Mouse (Mus musculus) forebrain, embryonic 10.5 days (tissue): ENCODE results near the gene Nat8f1. TPM values are rescaled to one million over a fixed set of nuclear protein-coding genes. Genes with fewer than 3 reads are reported as not detected.
"Not testable (repeated sequence)": the region's sequence is repeated elsewhere in the genome, so short reads cannot be mapped to it uniquely, and the experiment has no call there.

Experiments
- DNase-seq: peaks from one replicate; pipeline ENCODE4 v3.0.0-alpha.2; 2017; ENCODE audit warnings: low spot score; ENCODE audit errors: extremely low spot score
- H3K27ac ChIP-seq: fragments of 300-500 bp; sonication (generic); 2 replicates; pipeline ENCODE4 v1.5.1; 2016; ENCODE audit warnings: mild to moderate bottlenecking
- H3K27me3 ChIP-seq: fragments of 300-500 bp; sonication (generic); 2 replicates; pipeline ENCODE4 v1.6.1; 2016; ENCODE audit warnings: mild to moderate bottlenecking; ENCODE audit not compliant: poor library complexity, severe bottlenecking
- H3K36me3 ChIP-seq: fragments of 300-500 bp; sonication (generic); replicated peaks from 2 replicates; pipeline ENCODE4 v1.6.1; 2016; ENCODE audit warnings: mild to moderate bottlenecking, moderate library complexity
- H3K4me1 ChIP-seq: fragments of 300-500 bp; sonication (generic); 2 replicates; pipeline ENCODE4 v1.6.1; 2016
- H3K4me3 ChIP-seq: fragments of 300-500 bp; sonication (generic); 2 replicates; pipeline ENCODE4 v1.5.1; 2016; ENCODE audit warnings: mild to moderate bottlenecking, moderate library complexity
- H3K9me3 ChIP-seq: fragments of 300-500 bp; sonication (generic); 2 replicates; pipeline ENCODE4 v1.6.1; 2016; ENCODE audit warnings: mild to moderate bottlenecking, moderate library complexity
- WGBS: fragments of 180-500 bp; shearing (Covaris S2); methylation state at CpG from one replicate; pipeline ENCODE4 v1.1.7; 2016; 5-methylcytosine and 5-hydroxymethylcytosine counted together
- polyA plus RNA-seq: library from polyadenylated mRNA; unstranded; fragments of >200 nt; fragmentation: Nextera tagmentation; extraction: Ambion mirVana; gene quantifications from 2 replicates; pipeline ENCODE4 v1.2.1, GENCODE M21; 2016

Gene Nat8f1
- polyA plus RNA-seq, 1 experiment from 2014 or later = 5.2 TPM

- not testable (repeated sequence) for H3K36me3 ChIP-seq, DNase-seq, H3K27me3 ChIP-seq, H3K4me1 ChIP-seq, H3K4me3 ChIP-seq, H3K27ac ChIP-seq
- WGBS = 73% methylated on average over 25 of the region's 25 CpGs
- peaks cover 19% of the 10 kb centered on the region for H3K9me3 ChIP-seq
These were observed 20.3 kb downstream of the Nat8f1 start for GRCm38 (mm10) chr6:85895061-85895648.

GRCm38 (mm10) chr6:85888961-85889360, 26.5 kb downstream of the Nat8f1 start:
- H3K4me3 ChIP-seq = no peak overlapping the region
- no peak for DNase-seq

GRCm38 (mm10) chr6:85884311-85884710, 31.2 kb downstream of the Nat8f1 start:
- WGBS = 83% methylated on average over 1 of the region's 1 CpGs

More at GRCm38 (mm10) chr6:85888961-85889360, 26.5 kb downstream of the Nat8f1 start:
- H3K27ac ChIP-seq = no peak overlapping the region
- H3K9me3 ChIP-seq = peaks cover 29% of the 10 kb centered on the region
- no peaks in the 10 kb centered on the region for H3K27me3 ChIP-seq
- WGBS = 79% methylated on average over 2 of the region's 2 CpGs
- no peaks in the 10 kb centered on the region for H3K36me3 ChIP-seq
- no peaks in the 10 kb centered on the region for H3K4me1 ChIP-seq

DNA sequence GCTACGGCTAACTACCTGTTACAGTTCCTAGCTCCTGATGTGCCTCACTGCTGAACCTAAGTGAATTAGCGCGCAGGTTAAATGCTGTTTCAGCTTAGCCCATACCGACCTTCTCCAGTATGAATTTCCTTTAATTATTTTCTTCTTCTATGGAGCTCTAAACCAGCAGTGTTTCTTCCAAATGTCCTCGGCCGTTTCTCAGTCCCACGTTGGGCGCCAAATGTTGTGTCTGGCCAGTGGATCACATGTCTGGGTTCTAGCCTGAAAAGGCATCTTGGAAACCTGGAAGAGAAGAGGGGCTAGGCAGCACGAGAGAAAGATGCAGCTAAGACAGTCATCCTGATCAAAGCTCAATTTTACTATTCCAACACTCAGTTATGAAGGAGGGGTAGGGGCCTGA, 32.2 kb downstream of the Nat8f1 start:
- DNase-seq, H3K27me3 ChIP-seq, H3K4me1 ChIP-seq, H3K36me3 ChIP-seq, H3K4me3 ChIP-seq, H3K27ac ChIP-seq: not testable (repeated sequence)
- peaks cover 25% of the 10 kb centered on the region for H3K9me3 ChIP-seq
- WGBS = 94% methylated on average over 9 of the region's 9 CpGs

More at GRCm38 (mm10) chr6:85884311-85884710, 31.2 kb downstream of the Nat8f1 start:
- Histone ChIP-seq H3K27me3 (no peaks in the 10 kb centered on the region), H3K36me3 (no peaks in the 10 kb centered on the region), H3K4me3 (no peak overlapping the region), H3K4me1 (no peaks in the 10 kb centered on the region), H3K9me3 (peaks cover 25% of the 10 kb centered on the region), H3K27ac (no peak overlapping the region)
- DNase-seq = no peak

DNA sequence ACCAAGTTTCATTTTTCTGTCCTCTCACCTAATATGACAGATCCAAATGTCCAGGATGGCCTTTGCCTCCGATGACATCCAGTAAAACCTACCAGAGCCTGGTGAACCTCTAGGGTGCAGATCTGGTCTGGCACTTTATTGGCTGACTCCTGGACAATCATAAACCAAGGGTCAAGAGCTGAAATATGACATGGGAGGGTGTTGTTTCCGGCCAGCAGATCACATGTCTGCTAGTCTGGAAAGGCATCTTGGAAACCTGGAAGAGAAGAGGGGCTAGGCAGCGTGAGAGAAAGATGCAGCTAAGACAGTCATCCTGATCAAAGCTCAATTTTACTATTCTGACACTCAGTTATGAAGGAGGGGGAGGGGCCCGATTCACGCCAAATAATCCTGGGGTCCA, 46.5 kb downstream of the Nat8f1 start, which contains the start of gene Nat8f2:
Nat8f2 (minus strand) TSS at position 153 of the 400 bp plus-strand sequence.
- not testable (repeated sequence) for H3K4me3 ChIP-seq, H3K27ac ChIP-seq, DNase-seq, H3K9me3 ChIP-seq, H3K36me3 ChIP-seq, H3K27me3 ChIP-seq, H3K4me1 ChIP-seq
- WGBS = 87% methylated on average over 5 of the region's 5 CpGs

GRCm38 (mm10) chr6:85867726-85868690, 47.5 kb downstream of the Nat8f1 start:
- DNase-seq = no peak
- WGBS = 79% methylated on average over 8 of the region's 8 CpGs
- H3K4me1 ChIP-seq = no peaks in the 10 kb centered on the region; the same call in 1 of the 2 replicates

GRCm38 (mm10) chr6:85866995-85867394, 48.5 kb downstream of the Nat8f1 start:
- not testable (repeated sequence) for H3K27me3 ChIP-seq, H3K9me3 ChIP-seq, H3K36me3 ChIP-seq, H3K4me1 ChIP-seq, H3K27ac ChIP-seq, DNase-seq, H3K4me3 ChIP-seq
- WGBS = 62% methylated on average over 1 of the region's 1 CpGs

More at GRCm38 (mm10) chr6:85867726-85868690, 47.5 kb downstream of the Nat8f1 start:
- Histone ChIP-seq H3K9me3 (no peaks in the 10 kb centered on the region), H3K4me3 (no peak overlapping the region), H3K36me3 (no peaks in the 10 kb centered on the region), H3K27me3 (no peaks in the 10 kb centered on the region), H3K27ac (no peak overlapping the region)

DNA sequence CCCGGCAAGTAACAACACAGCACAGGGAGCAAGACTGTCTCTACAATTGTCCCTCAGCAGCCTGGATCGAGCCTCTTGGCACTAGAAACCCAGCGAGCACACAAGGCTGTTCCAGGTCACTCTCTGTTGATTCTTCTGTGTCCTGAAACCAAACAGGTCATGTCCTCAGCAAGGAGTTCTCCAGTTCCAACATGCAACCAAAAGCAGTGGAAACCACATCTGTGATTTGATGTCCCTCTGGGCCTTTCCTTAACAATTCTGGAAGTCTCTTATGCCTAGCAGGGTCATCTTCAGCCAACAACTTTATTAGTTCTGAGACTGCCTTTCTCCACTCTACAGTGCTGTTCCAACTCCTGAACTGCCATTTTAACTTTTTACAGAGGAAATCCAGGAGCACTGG, 49.3 kb downstream of the Nat8f1 start:
- not testable (repeated sequence) for H3K27me3 ChIP-seq, H3K36me3 ChIP-seq, H3K4me3 ChIP-seq, H3K4me1 ChIP-seq, H3K27ac ChIP-seq, DNase-seq, H3K9me3 ChIP-seq
- 88% methylated on average over 3 of the region's 3 CpGs for WGBS

DNA sequence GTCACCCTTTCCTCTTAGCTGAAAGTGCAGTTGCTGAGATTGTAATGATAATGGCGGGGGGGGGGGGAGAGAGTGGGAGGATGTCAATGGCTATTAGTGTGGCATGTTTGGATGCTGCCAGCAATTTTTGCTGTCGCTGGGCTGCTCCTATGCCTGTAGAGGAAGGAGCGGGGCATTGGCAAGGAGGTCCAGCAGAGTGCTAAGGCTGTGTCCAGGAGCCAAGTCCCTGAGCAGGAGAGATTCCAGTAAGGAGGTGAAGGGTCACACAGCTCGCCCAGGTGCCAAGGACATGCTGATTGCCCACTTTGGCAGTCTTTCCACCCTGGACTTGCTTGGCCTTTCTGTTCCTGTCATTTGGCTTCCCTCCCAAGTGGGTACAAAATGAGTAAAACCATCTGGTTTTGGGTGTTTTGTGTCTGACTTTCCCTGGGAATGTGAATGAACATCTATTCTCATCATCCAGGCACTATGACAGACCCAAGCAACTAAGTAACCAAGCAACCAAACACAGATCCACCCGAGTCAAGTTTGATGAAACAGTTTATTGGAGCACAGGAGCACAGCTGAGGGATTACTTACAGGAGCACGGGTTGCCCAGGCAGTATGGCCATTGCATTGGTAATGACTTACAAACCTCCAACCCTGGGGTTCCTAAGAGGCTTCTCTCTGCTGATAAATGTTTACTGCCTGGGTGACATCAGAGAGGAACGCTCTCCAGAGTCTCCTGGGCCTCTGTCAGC, 50.4 kb downstream of the Nat8f1 start:
- H3K36me3 ChIP-seq, DNase-seq, H3K27me3 ChIP-seq, H3K4me1 ChIP-seq, H3K27ac ChIP-seq, H3K4me3 ChIP-seq, H3K9me3 ChIP-seq: not testable (repeated sequence)
- WGBS = 68% methylated on average over 6 of the region's 7 CpGs

GRCm38 (mm10) chr6:85863840-85864239, 51.6 kb downstream of the Nat8f1 start:
- H3K4me1 ChIP-seq = no peaks in the 10 kb centered on the region; the same call in 1 of the 2 replicates
- WGBS = 91% methylated on average over 2 of the region's 2 CpGs
- no peaks in the 10 kb centered on the region for H3K9me3 ChIP-seq
- no peaks in the 10 kb centered on the region for H3K36me3 ChIP-seq
- no peaks in the 10 kb centered on the region for H3K27me3 ChIP-seq
- no peak overlapping the region for H3K27ac ChIP-seq
- no peak for DNase-seq
- H3K4me3 ChIP-seq = no peak overlapping the region

DNA sequence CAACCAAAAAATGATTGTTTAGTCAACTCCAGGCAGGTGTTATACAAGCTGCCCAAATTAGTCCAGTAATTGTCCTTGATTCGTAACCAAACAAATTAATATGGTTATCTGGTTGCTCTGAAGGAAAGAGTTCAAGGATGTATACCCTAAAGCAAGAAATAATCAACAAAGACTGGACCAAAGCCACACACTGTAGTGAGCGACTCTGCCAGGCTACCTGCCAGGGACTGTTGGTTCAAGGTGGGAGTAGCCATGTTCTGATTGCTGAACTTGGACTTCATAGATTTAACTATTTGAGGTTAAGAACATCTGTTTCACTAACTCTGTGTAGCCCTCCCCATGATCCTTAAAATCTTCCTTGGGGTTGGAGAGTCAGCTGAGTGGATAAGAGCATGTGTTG, 52.4 kb downstream of the Nat8f1 start:
- WGBS = 91% methylated on average over 2 of the region's 2 CpGs
- no peaks in the 10 kb centered on the region for H3K9me3 ChIP-seq

DNA sequence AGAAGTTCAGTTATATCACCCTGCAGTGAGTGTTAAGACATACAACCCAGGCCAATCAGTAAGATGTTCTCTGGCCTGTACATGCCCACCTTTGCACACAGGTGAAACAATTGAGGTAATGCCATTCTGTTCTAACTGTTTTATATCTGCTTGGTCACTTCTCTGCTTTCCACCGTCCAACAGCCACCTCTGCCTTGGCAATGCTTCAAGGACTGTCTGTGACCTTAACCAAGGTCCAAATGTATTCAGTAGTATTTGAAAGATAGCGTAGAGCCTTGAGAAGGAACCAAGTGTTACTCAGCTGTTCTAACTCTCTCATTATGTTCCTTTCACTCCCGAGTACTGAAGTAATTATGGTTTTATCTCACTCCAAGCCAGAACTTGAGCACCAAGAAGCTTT, 52.9 kb downstream of the Nat8f1 start:
- H3K36me3 ChIP-seq = no peaks in the 10 kb centered on the region
- DNase-seq = no peak
- H3K9me3 ChIP-seq = no peaks in the 10 kb centered on the region
- no peaks in the 10 kb centered on the region for H3K27me3 ChIP-seq
- 85% methylated on average over 3 of the region's 3 CpGs for WGBS
- no peak overlapping the region for H3K27ac ChIP-seq
- no peaks in the 10 kb centered on the region for H3K4me1 ChIP-seq
- no peak overlapping the region for H3K4me3 ChIP-seq

More for the DNA sequence above, 52.4 kb downstream of the Nat8f1 start:
- no peaks in the 10 kb centered on the region for H3K27me3 ChIP-seq
- H3K36me3 ChIP-seq = no peaks in the 10 kb centered on the region
- H3K27ac ChIP-seq = no peak overlapping the region
- no peak for DNase-seq
- no peaks in the 10 kb centered on the region for H3K4me1 ChIP-seq
- no peak overlapping the region for H3K4me3 ChIP-seq
